Mouse (Mus musculus) NIH3T3 (cell line): ENCODE data around the gene Olfr930.

Experiments used
- DNase-seq: peaks from one replicate; pipeline ENCODE4 v3.0.0-alpha.2; 2012; ENCODE audit warnings: low read depth

Olfr930 gene

DNA sequence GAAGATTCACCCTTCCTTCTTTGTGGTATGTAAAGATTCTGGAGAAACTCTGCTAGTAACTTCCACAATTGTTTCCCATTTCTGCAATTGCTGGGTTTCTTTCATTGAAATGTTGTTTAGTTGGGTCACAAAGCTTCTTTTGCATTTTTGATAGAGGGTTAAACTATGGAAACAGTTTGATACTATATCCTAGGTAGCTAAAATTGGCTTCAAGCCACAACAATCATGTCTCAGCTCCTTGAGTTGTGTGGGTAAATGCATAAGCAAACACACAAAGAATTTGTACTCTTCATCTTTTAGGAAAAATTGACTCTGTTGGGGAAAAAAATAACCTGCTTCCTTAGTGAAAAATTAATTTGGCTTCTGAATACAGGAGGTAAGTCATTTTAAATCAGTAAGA lies at the start of gene Olfr930:
TSS of gene Olfr930 (plus strand) at position 301 of the 400 bp plus-strand sequence.
- DNase-seq = no peak

DNA sequence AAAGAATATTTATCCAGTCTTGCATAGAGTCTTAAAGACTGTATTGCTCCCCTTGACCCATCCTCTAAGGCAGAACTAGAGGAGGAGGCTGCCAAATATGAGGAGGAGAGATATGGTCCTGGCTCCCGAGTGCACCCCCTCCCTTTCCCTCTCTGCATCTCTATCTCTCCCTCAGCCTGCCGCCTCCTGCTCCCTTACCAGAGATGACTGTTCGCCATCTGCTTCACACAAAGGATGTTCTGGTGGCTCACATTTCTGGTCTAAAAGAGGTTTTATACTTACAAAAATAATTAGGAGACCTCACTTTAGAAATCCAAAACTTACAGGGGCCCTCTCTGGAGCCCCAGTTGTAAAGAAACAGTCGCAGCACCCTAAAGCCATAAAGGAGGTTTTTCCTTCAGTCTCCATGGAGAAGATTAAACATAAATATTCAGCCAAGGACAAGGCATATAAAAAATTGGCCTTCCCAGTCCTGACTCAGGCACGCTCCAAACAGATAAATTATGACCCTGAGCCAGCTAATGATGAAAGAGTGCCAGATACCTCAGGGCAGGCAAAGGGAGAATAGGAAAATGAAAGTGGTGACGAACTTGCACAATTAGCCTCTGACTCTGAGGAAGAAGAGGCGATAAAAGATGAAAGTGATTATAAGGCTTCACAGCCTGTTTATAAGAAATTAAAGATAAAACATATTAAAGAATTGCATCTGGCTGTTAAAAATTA lies 24.0 kb downstream of the Olfr930 start:
- peak; percentile 34 for DNase-seq

- DNase-seq = peak; percentile 55
These were observed 24.5 kb downstream of the Olfr930 start for GRCm38 (mm10) chr9:38954124-38954416.

DNA sequence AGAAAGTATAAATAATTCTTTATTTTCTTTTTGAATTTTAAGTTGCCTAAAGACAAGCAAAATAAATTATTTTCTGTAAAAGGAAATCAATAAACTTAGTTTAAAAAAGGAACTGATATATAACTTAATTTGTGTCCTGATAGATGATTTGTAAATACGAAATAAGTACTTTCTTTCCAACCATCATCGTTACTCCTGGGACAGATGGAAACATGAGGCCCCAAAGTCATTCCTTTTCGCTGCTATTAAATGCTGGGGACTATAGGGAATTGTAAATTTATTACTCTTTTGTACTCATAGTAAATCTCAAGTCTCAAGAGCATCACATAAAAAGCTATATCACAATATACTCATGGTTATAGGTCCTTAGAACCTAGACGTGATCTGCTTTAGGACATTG lies 42.4 kb downstream of the Olfr930 start, which contains the start of gene Olfr933:
TSS of gene Olfr933 (plus strand) at position 301 of the 400 bp plus-strand sequence.
- DNase-seq = no peak
